Mouse (Mus musculus) stomach, postnatal 0 days (tissue): ENCODE measurements at regions not wholly inside any gene's neighbourhood (a gene's known extent, or its start where the extent isn't known, plus 50 kb on each side); places are given as distances from the start of the nearest gene placed in this dataset.

Experiments used
- CTCF ChIP-seq: IDR thresholded peaks from 2 replicates; pipeline ENCODE4 v1.5.1; 2016; ENCODE audit warnings: antibody characterized with exemption, low read depth, mild to moderate bottlenecking, moderate library complexity
- EP300 ChIP-seq: optimal IDR thresholded peaks from 2 replicates; pipeline ENCODE3; 2016; ENCODE audit warnings: antibody characterized with exemption

DNA sequence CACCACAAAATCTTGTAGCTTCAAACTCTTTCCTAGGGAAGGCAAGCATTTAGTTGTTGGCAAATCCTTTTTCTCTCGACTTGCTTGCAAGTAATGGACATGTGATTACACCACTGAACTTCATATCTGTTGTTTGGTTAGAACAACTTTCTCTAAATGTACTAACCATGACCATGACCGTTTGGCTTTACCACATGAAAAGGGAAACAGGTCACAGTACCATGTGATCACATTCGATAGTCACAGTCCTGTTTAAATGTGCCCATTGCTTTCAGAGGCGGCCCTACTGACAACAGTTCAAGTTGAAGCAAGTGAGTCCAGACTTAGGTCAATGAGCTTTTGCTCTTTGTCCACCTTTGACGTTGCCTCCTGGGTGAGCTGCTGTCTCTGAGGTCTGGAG, 211.1 kb downstream of the Foxo1 start:
- TF ChIP-seq CTCF (no peak), EP300 (no peak)
